Mouse (Mus musculus): ENCODE results near the gene Alkbh4. TPM values are rescaled to one million over a fixed set of nuclear protein-coding genes. Genes with fewer than 3 reads are reported as not detected.
A peak's percentile ranks its signal among the peaks of the same experiment; 100 is the strongest.

The Alkbh4 gene
- polyA plus RNA-seq, 1 experiment from 2014 or later, result 11.3 TPM

- WGBS (ENCODE audit: insufficient replicate concordance), result 41% methylated on average over 13 of the region's 13 CpGs
- Histone ChIP-seq H3K36me3 (ENCODE audit: control insufficient read depth, insufficient read depth) (peaks cover 36% of the 10 kb centered on the region), H3K9me3 (replicated peaks; ENCODE audit: control insufficient read depth, low read length) (no peaks in the 10 kb centered on the region), H3K27ac (ENCODE audit: low read length) (peak overlapping the region; percentile 87), H3K4me1 (ENCODE audit: control insufficient read depth, low read depth, low read length) (peaks cover 24% of the 10 kb centered on the region), H3K4me2 (ENCODE audit: low read depth, low read length) (peak overlapping the region; percentile 57), H3K9ac (ENCODE audit: low read depth, low read length) (0 out of 2 replicates have a peak overlapping the region, but pooled peaks have one; percentile 71), H3K27me3 (ENCODE audit: control insufficient read depth, insufficient read depth, low read depth, low read length) (no peaks in the 10 kb centered on the region), H3K4me3 (ENCODE audit: low read depth, low read length) (peak overlapping the region; percentile 91)
- ATAC-seq (ENCODE audit: low read depth), result peak; percentile 17; the same call in 1 of the 2 replicates
Measured at GRCm38 (mm10) chr5:136137658-136138274, 1.8 kb downstream of the Alkbh4 start.

GRCm38 (mm10) chr5:136139393-136139792 is 3.4 kb downstream of the Alkbh4 start:
- peak overlapping the region; percentile 45 for H3K27ac ChIP-seq (ENCODE audit: low read length)
- no peak for ATAC-seq (ENCODE audit: low read depth)

GRCm38 (mm10) chr5:136140057-136140482 is 4.1 kb downstream of the Alkbh4 start:
- WGBS (ENCODE audit: insufficient replicate concordance), result 81% methylated on average over 10 of the region's 10 CpGs
- H3K27me3 ChIP-seq (ENCODE audit: control insufficient read depth, insufficient read depth, low read depth, low read length), result no peaks in the 10 kb centered on the region
- no peak overlapping the region for H3K4me2 ChIP-seq (ENCODE audit: low read depth, low read length)
- peaks cover 28% of the 10 kb centered on the region for H3K36me3 ChIP-seq (ENCODE audit: control insufficient read depth, insufficient read depth)
- H3K4me3 ChIP-seq (ENCODE audit: low read depth, low read length), result no peak overlapping the region
- ATAC-seq (ENCODE audit: low read depth), result no peak
- H3K9ac ChIP-seq (ENCODE audit: low read depth, low read length), result no peak overlapping the region
- peaks cover 18% of the 10 kb centered on the region for H3K4me1 ChIP-seq (ENCODE audit: control insufficient read depth, low read depth, low read length)
- H3K9me3 ChIP-seq (replicated peaks; ENCODE audit: control insufficient read depth, low read length), result no peaks in the 10 kb centered on the region
- peak overlapping the region; percentile 45; the same call in 1 of the 2 replicates for H3K27ac ChIP-seq (ENCODE audit: low read length)

More at GRCm38 (mm10) chr5:136139393-136139792, 3.4 kb downstream of the Alkbh4 start:
- Histone ChIP-seq H3K36me3 (ENCODE audit: control insufficient read depth, insufficient read depth) (peaks cover 28% of the 10 kb centered on the region), H3K4me3 (ENCODE audit: low read depth, low read length) (no peak overlapping the region), H3K27me3 (ENCODE audit: control insufficient read depth, insufficient read depth, low read depth, low read length) (no peaks in the 10 kb centered on the region), H3K9ac (ENCODE audit: low read depth, low read length) (no peak overlapping the region), H3K9me3 (replicated peaks; ENCODE audit: control insufficient read depth, low read length) (no peaks in the 10 kb centered on the region), H3K4me1 (ENCODE audit: control insufficient read depth, low read depth, low read length) (peaks cover 24% of the 10 kb centered on the region), H3K4me2 (ENCODE audit: low read depth, low read length) (no peak overlapping the region)
- WGBS (ENCODE audit: insufficient replicate concordance), result 65% methylated on average over 13 of the region's 13 CpGs

- peaks cover 28% of the 10 kb centered on the region for H3K36me3 ChIP-seq (ENCODE audit: control insufficient read depth, insufficient read depth)
- peaks cover 6% of the 10 kb centered on the region for H3K4me1 ChIP-seq (ENCODE audit: control insufficient read depth, low read depth, low read length)
- no peaks in the 10 kb centered on the region for H3K27me3 ChIP-seq (ENCODE audit: control insufficient read depth, insufficient read depth, low read depth, low read length)
- H3K4me2 ChIP-seq (ENCODE audit: low read depth, low read length), result no peak overlapping the region
- no peaks in the 10 kb centered on the region for H3K9me3 ChIP-seq (replicated peaks; ENCODE audit: control insufficient read depth, low read length)
- H3K4me3 ChIP-seq (ENCODE audit: low read depth, low read length), result no peak overlapping the region
- no peak for ATAC-seq (ENCODE audit: low read depth)
- H3K9ac ChIP-seq (ENCODE audit: low read depth, low read length), result no peak overlapping the region
- H3K27ac ChIP-seq (ENCODE audit: low read length), result no peak overlapping the region
- 76% methylated on average over 5 of the region's 5 CpGs for WGBS (ENCODE audit: insufficient replicate concordance)
Measured at GRCm38 (mm10) chr5:136142746-136143145, 6.8 kb downstream of the Alkbh4 start.

- H3K4me1 ChIP-seq (ENCODE audit: control insufficient read depth, low read depth, low read length), result peaks cover under 1% of the 10 kb centered on the region
- H3K9ac ChIP-seq (ENCODE audit: low read depth, low read length), result no peak overlapping the region
- 80% methylated on average over 6 of the region's 6 CpGs for WGBS (ENCODE audit: insufficient replicate concordance)
- no peaks in the 10 kb centered on the region for H3K9me3 ChIP-seq (replicated peaks; ENCODE audit: control insufficient read depth, low read length)
- no peak overlapping the region for H3K4me3 ChIP-seq (ENCODE audit: low read depth, low read length)
- no peak for ATAC-seq (ENCODE audit: low read depth)
- H3K27ac ChIP-seq (ENCODE audit: low read length), result no peak overlapping the region
- peaks cover 28% of the 10 kb centered on the region for H3K36me3 ChIP-seq (ENCODE audit: control insufficient read depth, insufficient read depth)
- H3K4me2 ChIP-seq (ENCODE audit: low read depth, low read length), result no peak overlapping the region
- no peaks in the 10 kb centered on the region for H3K27me3 ChIP-seq (ENCODE audit: control insufficient read depth, insufficient read depth, low read depth, low read length)
Measured at GRCm38 (mm10) chr5:136143161-136143755, 7.3 kb downstream of the Alkbh4 start.

- no peak overlapping the region for H3K27ac ChIP-seq (ENCODE audit: low read length)
- no peak for ATAC-seq (ENCODE audit: low read depth)
- 32% methylated on average over 12 of the region's 12 CpGs for WGBS (ENCODE audit: insufficient replicate concordance)
Measured at GRCm38 (mm10) chr5:136144606-136145430, 8.9 kb downstream of the Alkbh4 start.

GRCm38 (mm10) chr5:136146936-136147335 is 11.0 kb downstream of the Alkbh4 start:
- Histone ChIP-seq H3K4me1 (ENCODE audit: control insufficient read depth, low read depth, low read length) (no peaks in the 10 kb centered on the region), H3K9me3 (replicated peaks; ENCODE audit: control insufficient read depth, low read length) (no peaks in the 10 kb centered on the region), H3K27ac (ENCODE audit: low read length) (no peak overlapping the region), H3K27me3 (ENCODE audit: control insufficient read depth, insufficient read depth, low read depth, low read length) (no peaks in the 10 kb centered on the region), H3K4me3 (ENCODE audit: low read depth, low read length) (no peak overlapping the region), H3K36me3 (ENCODE audit: control insufficient read depth, insufficient read depth) (peaks cover under 1% of the 10 kb centered on the region; the same call in 1 of the 2 replicates), H3K4me2 (ENCODE audit: low read depth, low read length) (no peak overlapping the region), H3K9ac (ENCODE audit: low read depth, low read length) (no peak overlapping the region)
- WGBS (ENCODE audit: insufficient replicate concordance), result 75% methylated on average over 1 of the region's 1 CpGs
- ATAC-seq (ENCODE audit: low read depth), result no peak

More at GRCm38 (mm10) chr5:136144606-136145430, 8.9 kb downstream of the Alkbh4 start:
- Histone ChIP-seq H3K4me2 (ENCODE audit: low read depth, low read length) (no peak overlapping the region), H3K9me3 (replicated peaks; ENCODE audit: control insufficient read depth, low read length) (no peaks in the 10 kb centered on the region), H3K36me3 (ENCODE audit: control insufficient read depth, insufficient read depth) (peaks cover 21% of the 10 kb centered on the region), H3K9ac (ENCODE audit: low read depth, low read length) (no peak overlapping the region), H3K27me3 (ENCODE audit: control insufficient read depth, insufficient read depth, low read depth, low read length) (no peaks in the 10 kb centered on the region), H3K4me1 (ENCODE audit: control insufficient read depth, low read depth, low read length) (no peaks in the 10 kb centered on the region), H3K4me3 (ENCODE audit: low read depth, low read length) (no peak overlapping the region)

- no peaks in the 10 kb centered on the region for H3K36me3 ChIP-seq (ENCODE audit: control insufficient read depth, insufficient read depth)
- H3K27me3 ChIP-seq (ENCODE audit: control insufficient read depth, insufficient read depth, low read depth, low read length), result no peaks in the 10 kb centered on the region
- H3K4me2 ChIP-seq (ENCODE audit: low read depth, low read length), result no peak overlapping the region
- H3K27ac ChIP-seq (ENCODE audit: low read length), result no peak overlapping the region
- H3K9ac ChIP-seq (ENCODE audit: low read depth, low read length), result no peak overlapping the region
- H3K4me1 ChIP-seq (ENCODE audit: control insufficient read depth, low read depth, low read length), result no peaks in the 10 kb centered on the region
- no peak for ATAC-seq (ENCODE audit: low read depth)
- H3K4me3 ChIP-seq (ENCODE audit: low read depth, low read length), result no peak overlapping the region
- H3K9me3 ChIP-seq (replicated peaks; ENCODE audit: control insufficient read depth, low read length), result no peaks in the 10 kb centered on the region
- 45% methylated on average over 8 of the region's 8 CpGs for WGBS (ENCODE audit: insufficient replicate concordance)
Measured at GRCm38 (mm10) chr5:136147704-136148103, 11.8 kb downstream of the Alkbh4 start.
